Mouse (Mus musculus): ENCODE measurements around the gene Cyp2c39. TPM values are rescaled to one million over a fixed set of nuclear protein-coding genes. Genes with fewer than 3 reads are reported as not detected.
"Not testable (repeated sequence)": the region's sequence is repeated elsewhere in the genome, so short reads cannot be mapped to it uniquely, and the experiment has no call there.

Gene Cyp2c39
- not detected in 2 replicates for polyA plus RNA-seq (2015; fragmentation: Nextera tagmentation; extraction: Ambion mirVana)

GRCm38 (mm10) chr19:39510534-39510933, at the start of gene Cyp2c39:
Cyp2c39 (plus strand) TSS chr19:39510862.
- no peak for DNase-seq (ENCODE audit: low spot score)

- DNase-seq (ENCODE audit: low spot score), result no peak
Observed at GRCm38 (mm10) chr19:39462941-39463340, 47.7 kb upstream of the Cyp2c39 start, which contains the start of gene Cyp2c38. Cyp2c38 (minus strand) TSS chr19:39463075.

GRCm38 (mm10) chr19:39463923-39464322, 46.7 kb upstream of the Cyp2c39 start:
- no peak for DNase-seq (ENCODE audit: low spot score)

DNA sequence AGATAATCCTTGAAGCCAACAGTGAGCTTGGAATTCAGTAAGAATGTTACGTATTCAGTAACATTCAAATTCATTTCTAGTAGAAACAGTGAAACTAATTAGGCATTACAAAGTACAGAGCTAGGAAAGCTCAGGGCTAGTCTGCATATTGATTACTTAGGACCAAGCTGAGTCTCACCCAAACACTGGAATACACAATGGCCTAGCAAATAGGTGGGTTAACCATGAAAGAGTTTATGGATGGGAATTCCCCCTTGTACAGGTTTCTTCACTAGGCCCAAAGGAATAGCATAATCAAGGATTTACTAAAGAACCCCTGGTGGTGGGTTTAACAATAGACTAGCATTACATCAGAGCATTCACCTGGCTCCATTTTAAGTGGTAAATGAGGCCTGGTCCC, 26.7 kb upstream of the Cyp2c39 start:
- not testable (repeated sequence) for DNase-seq (ENCODE audit: low spot score)

GRCm38 (mm10) chr19:39506341-39506740, 4.3 kb upstream of the Cyp2c39 start:
- no peak for DNase-seq (ENCODE audit: low spot score)

DNA sequence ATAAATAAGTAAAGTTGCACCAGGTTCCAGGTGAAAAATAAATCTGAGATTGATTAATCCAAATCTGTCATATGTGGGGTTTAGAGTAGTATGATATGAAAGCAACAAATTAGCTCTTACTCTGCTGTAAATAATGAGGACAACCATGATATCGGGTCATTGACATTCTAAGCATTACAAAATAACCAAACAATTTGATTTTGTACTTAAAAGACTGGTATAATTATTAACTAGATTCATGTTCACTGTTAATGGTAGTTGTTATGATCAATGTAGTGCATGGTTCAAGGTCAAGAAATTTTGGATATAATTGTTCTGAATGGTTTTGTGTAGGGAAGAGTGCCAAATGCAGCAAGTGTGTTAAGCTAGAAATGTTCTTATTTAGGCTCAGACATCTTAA, 1.1 kb upstream of the Cyp2c39 start:
- DNase-seq (ENCODE audit: low spot score), result no peak

Other genes starting within 250 kb of the Cyp2c39 start
- gene Cyp2c29, start 241.5 kb upstream of the Cyp2c39 start, polyA plus RNA-seq (2015; fragmentation: Nextera tagmentation; extraction: Ambion mirVana), result not detected in 2 replicates
- not detected in 2 replicates for gene Cyp2c38, start 47.8 kb upstream of the Cyp2c39 start, polyA plus RNA-seq (2015; fragmentation: Nextera tagmentation; extraction: Ambion mirVana)
- not detected in 2 replicates for gene Cyp2c67, start 138.2 kb downstream of the Cyp2c39 start, polyA plus RNA-seq (2015; fragmentation: Nextera tagmentation; extraction: Ambion mirVana)
- gene Cyp2c68, start 230.2 kb downstream of the Cyp2c39 start, polyA plus RNA-seq (2015; fragmentation: Nextera tagmentation; extraction: Ambion mirVana), result not detected in 2 replicates